Mouse (Mus musculus) stomach, postnatal 0 days (tissue): Measurements from ENCODE around the gene Kcnq4. TPM values are rescaled to one million over a fixed set of nuclear protein-coding genes. Genes with fewer than 3 reads are reported as not detected.

Source experiments
- ATAC-seq: fragments of 200-750 bp; cut with Nextera tagmentation; 2 replicates; pipeline ENCODE4 v1.8.0; 2017; ENCODE audit not compliant: low FRiP score, low TSS enrichment
- DNase-seq: peaks from one replicate; pipeline ENCODE4 v3.0.0-alpha.2; 2016; ENCODE audit warnings: low spot score
- H3K27ac ChIP-seq: fragments of 300-500 bp; sonication (generic); replicated peaks from 2 replicates; pipeline ENCODE4 v1.5.1; 2014; ENCODE audit warnings: mild to moderate bottlenecking, control low read depth
- H3K27me3 ChIP-seq: fragments of 300-500 bp; sonication (generic); 2 replicates; pipeline ENCODE4 v1.6.1; 2014; ENCODE audit warnings: low read length; ENCODE audit not compliant: control insufficient read depth, insufficient read depth
- H3K36me3 ChIP-seq: fragments of 300-500 bp; sonication (generic); 2 replicates; pipeline ENCODE4 v1.6.1; 2014; ENCODE audit warnings: low read length, mixed read lengths; ENCODE audit not compliant: control insufficient read depth, insufficient read depth
- H3K4me1 ChIP-seq: fragments of 300-500 bp; sonication (generic); replicated peaks from 2 replicates; pipeline ENCODE4 v1.6.1; 2014; ENCODE audit warnings: antibody characterized with exemption; ENCODE audit not compliant: control insufficient read depth, insufficient read depth
- H3K4me2 ChIP-seq: fragments of 300-500 bp; sonication (generic); replicated peaks from 2 replicates; pipeline ENCODE4 v1.6.1; 2014; ENCODE audit warnings: low read depth, mild to moderate bottlenecking, control low read depth, moderate library complexity
- H3K4me3 ChIP-seq: fragments of 300-500 bp; sonication (generic); 2 replicates; pipeline ENCODE4 v1.5.1; 2014; ENCODE audit warnings: low read depth, low read length, control low read depth
- H3K9ac ChIP-seq: fragments of 300-500 bp; sonication (generic); 2 replicates; pipeline ENCODE4 v1.6.1; 2014; ENCODE audit warnings: mild to moderate bottlenecking, low read length, control low read depth, mixed read lengths
- H3K9me3 ChIP-seq: fragments of 300-500 bp; sonication (generic); 2 replicates; pipeline ENCODE4 v1.6.1; 2016; ENCODE audit warnings: low read length; ENCODE audit not compliant: control insufficient read depth
- CTCF ChIP-seq: IDR thresholded peaks from 2 replicates; pipeline ENCODE4 v1.5.1; 2016; ENCODE audit warnings: antibody characterized with exemption, low read depth, mild to moderate bottlenecking, moderate library complexity
- EP300 ChIP-seq: optimal IDR thresholded peaks from 2 replicates; pipeline ENCODE3; 2016; ENCODE audit warnings: antibody characterized with exemption
- WGBS: fragments of 180-500 bp; shearing (Covaris S2); extraction: QIAGEN DNeasy Blood & Tissue Kit; methylation state at CpG from one replicate; pipeline ENCODE4 v1.1.7; 2014; 5-methylcytosine and 5-hydroxymethylcytosine counted together
- polyA plus RNA-seq: library from polyadenylated mRNA; unstranded; fragments of >200 nt; fragmentation: Nextera tagmentation; extraction: Ambion mirVana; gene quantifications from 2 replicates; pipeline ENCODE4 v1.2.1, GENCODE M21; 2015

The Kcnq4 gene
- polyA plus RNA-seq, 1 experiment from 2014 or later: 2.2 TPM

DNA sequence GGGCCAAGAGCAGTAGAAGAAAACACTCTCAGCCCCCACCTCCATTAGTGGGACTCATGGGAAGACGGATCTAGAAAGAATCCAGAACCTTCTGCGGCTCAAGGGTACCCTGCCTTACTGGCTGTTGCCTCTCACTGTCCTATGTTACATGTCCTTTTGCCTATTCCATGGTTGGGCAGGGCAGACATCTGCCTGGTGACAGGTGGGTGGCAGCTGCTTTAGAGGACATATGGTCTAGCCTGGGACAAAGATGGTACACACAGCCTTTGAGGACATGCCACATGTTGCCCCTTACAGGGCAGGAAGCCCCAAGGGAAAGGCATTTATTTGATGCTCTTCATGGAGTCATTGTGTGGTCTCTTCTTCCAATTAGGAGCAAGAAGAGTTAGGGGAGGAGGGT, 45.9 kb downstream of the Kcnq4 start:
- H3K27ac ChIP-seq: no peak overlapping the region
- no peak overlapping the region for H3K9ac ChIP-seq
- WGBS: 92% methylated on average over 2 of the region's 2 CpGs
- DNase-seq: no peak
- no peaks in the 10 kb centered on the region for H3K9me3 ChIP-seq
- no peak overlapping the region for H3K4me2 ChIP-seq
- no peaks in the 10 kb centered on the region for H3K36me3 ChIP-seq
- TF ChIP-seq CTCF (no peak), EP300 (no peak)
- H3K27me3 ChIP-seq: no peaks in the 10 kb centered on the region
- no peak overlapping the region for H3K4me3 ChIP-seq
- ATAC-seq: no peak
- no peaks in the 10 kb centered on the region; the same call in 1 of the 2 replicates for H3K4me1 ChIP-seq

DNA sequence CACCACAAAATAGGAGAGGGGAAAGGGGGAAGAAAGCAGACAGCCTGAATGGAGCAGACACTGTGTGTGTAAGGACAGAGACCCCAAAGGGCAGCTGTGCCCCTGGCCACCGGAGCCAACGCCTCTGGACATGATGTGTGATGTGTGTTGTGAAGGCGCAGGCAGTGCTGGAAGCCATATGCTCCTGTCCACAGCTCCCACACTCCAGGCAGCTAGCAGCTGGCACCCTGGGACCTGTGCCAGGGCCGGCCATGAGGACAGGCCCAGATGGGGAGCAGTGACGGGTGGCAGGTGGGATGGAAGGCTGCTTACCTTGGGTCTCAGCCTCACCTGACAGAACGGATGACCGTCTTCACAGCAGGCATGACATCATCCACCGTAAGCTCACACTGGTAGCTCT, 46.4 kb downstream of the Kcnq4 start:
- 83% methylated on average over 8 of the region's 8 CpGs for WGBS
- TF ChIP-seq EP300 (no peak), CTCF (no peak)
- H3K4me2 ChIP-seq: no peak overlapping the region
- ATAC-seq: no peak
- DNase-seq: no peak
- H3K36me3 ChIP-seq: no peaks in the 10 kb centered on the region
- no peaks in the 10 kb centered on the region; the same call in 1 of the 2 replicates for H3K4me1 ChIP-seq
- H3K9ac ChIP-seq: no peak overlapping the region
- H3K27me3 ChIP-seq: no peaks in the 10 kb centered on the region
- no peaks in the 10 kb centered on the region for H3K9me3 ChIP-seq
- H3K4me3 ChIP-seq: no peak overlapping the region
- no peak overlapping the region for H3K27ac ChIP-seq

DNA sequence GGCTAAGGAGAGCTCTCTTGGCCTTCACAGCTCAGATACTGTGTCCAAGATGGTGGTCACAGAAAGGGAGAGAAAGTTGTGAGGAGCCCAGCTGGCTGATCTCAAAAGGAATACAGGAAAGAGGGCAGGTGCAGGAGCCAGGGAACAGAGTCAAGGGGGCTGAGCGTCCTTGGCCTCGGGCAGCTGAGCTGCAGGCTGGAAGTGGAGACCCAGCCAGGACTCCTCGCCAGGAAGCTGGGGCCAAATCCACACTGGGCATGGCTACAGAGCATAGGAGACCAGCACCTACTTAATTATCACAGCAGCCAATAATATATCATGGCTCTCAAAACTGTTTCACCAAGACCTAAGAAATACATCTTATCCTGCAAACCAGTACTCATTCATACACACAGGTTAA, 47.2 kb downstream of the Kcnq4 start:
- Histone ChIP-seq H3K9ac (no peak overlapping the region), H3K36me3 (no peaks in the 10 kb centered on the region), H3K4me1 (no peaks in the 10 kb centered on the region; the same call in 1 of the 2 replicates), H3K27ac (no peak overlapping the region), H3K4me2 (no peak overlapping the region), H3K9me3 (no peaks in the 10 kb centered on the region), H3K27me3 (no peaks in the 10 kb centered on the region), H3K4me3 (no peak overlapping the region)
- WGBS: 63% methylated on average over 3 of the region's 3 CpGs
- TF ChIP-seq CTCF (no peak), EP300 (no peak)
- DNase-seq (no peak), ATAC-seq (no peak)

DNA sequence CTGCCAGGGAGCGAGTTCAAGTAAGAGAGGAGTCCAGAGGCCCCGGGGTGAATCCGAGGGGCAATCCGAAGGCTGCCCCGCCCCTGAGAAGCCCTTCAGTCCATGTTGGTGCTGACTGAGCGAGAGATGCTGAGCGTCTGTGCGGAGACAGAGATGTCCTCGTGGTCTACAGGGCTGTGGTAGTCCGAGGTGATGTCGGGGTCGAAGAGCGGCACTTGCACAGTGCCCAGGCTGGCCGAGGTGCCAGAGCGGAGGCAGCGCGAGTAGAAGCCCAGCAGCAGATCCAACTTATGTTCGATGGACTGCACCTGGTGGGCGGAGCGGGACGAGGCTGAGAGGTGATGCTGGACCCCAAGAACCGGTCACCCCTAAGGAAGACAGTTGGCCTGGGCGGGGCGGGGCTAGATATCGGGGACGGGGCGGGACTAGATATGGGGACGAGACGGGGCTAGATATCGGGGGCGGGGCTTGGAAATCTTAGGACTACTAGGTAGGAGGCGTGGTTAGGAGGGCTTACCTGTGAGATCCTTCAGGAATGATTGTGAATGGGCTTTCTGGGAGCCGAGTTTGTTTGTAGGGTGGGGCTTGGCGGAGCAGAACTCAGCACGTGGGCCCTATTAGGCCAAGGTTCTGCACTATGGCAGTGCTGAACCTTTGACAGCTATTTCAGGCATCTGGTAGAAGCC, 50.5 kb downstream of the Kcnq4 start:
- no peak overlapping the region for H3K4me2 ChIP-seq
- no peaks in the 10 kb centered on the region; the same call in 1 of the 2 replicates for H3K4me1 ChIP-seq
- ATAC-seq (0 out of 2 replicates have a peak, but pooled peaks have one; percentile 36), DNase-seq (peak; percentile 41)
- 27% methylated on average over 35 of the region's 35 CpGs for WGBS
- no peaks in the 10 kb centered on the region for H3K9me3 ChIP-seq
- H3K36me3 ChIP-seq: no peaks in the 10 kb centered on the region
- no peaks in the 10 kb centered on the region for H3K27me3 ChIP-seq
- no peak for TF ChIP-seq CTCF
- no peak overlapping the region for H3K27ac ChIP-seq
- no peak overlapping the region for H3K4me3 ChIP-seq
- H3K9ac ChIP-seq: no peak overlapping the region

DNA sequence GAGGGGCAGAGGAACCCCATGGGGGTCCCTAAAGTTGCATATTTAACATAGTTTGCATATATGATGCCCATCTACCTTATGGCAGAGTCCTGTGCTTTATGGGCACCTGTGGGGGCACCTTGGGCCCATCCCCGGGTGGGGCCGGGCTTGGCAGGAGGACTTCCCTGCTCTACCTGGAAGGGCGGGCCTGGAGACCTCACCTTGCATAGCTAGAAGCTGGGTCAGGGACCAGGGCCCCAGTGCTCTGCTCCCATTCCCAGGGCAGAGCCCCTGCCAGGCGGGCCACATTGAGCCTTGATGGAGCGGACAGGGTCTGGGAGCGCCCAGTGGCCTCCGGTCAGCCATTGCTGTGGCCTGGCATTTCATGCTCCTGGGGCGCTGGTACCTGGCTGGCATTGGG, 51.1 kb downstream of the Kcnq4 start:
- Histone ChIP-seq H3K27me3 (no peaks in the 10 kb centered on the region), H3K4me2 (no peak overlapping the region), H3K4me1 (no peaks in the 10 kb centered on the region; the same call in 1 of the 2 replicates), H3K36me3 (no peaks in the 10 kb centered on the region), H3K9ac (no peak overlapping the region), H3K4me3 (no peak overlapping the region), H3K27ac (no peak overlapping the region), H3K9me3 (no peaks in the 10 kb centered on the region)
- 96% methylated on average over 8 of the region's 8 CpGs for WGBS
- peak; percentile 31; the same call in 1 of the 2 replicates for ATAC-seq
- no peak for DNase-seq
- TF ChIP-seq EP300: no peak
- no peak for TF ChIP-seq CTCF

DNA sequence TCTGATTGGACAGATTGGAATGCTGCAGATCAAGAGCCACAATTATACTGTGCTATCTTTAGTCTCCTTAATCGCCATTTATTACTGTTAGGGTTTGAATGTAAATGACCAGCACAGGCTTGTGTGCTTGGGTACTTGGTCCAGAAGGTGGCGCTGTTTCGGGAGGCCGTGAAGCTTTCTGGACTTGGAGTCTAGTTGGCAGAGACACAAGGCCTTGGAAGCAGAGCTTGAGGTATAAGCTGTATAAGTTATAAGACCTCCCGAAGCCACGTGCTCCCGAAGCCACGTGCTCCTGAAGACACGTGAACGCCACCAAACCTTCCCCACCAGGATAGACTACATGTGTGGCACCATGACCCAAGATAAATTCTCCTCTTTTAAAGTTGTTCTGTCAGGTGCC, 55.7 kb downstream of the Kcnq4 start:
- peak; percentile 63 for DNase-seq

More for the DNA sequence above, 55.7 kb downstream of the Kcnq4 start:
- TF ChIP-seq EP300 (no peak), CTCF (peak; percentile 83)
- H3K9me3 ChIP-seq: no peaks in the 10 kb centered on the region
- H3K27me3 ChIP-seq: no peaks in the 10 kb centered on the region
- no peak overlapping the region for H3K4me2 ChIP-seq
- H3K36me3 ChIP-seq: no peaks in the 10 kb centered on the region
- H3K4me3 ChIP-seq: no peak overlapping the region
- no peak overlapping the region for H3K27ac ChIP-seq
- ATAC-seq: no peak; the same call in 1 of the 2 replicates
- no peak overlapping the region for H3K9ac ChIP-seq
- WGBS: 42% methylated on average over 10 of the region's 10 CpGs
- H3K4me1 ChIP-seq: no peaks in the 10 kb centered on the region
